Mouse (Mus musculus) megakaryocyte progenitor cell, adult 5-6 weeks (primary cell): ENCODE results near the gene Sgca. TPM values are rescaled to one million over a fixed set of nuclear protein-coding genes. Genes with fewer than 3 reads are reported as not detected.
"Not testable (repeated sequence)": the region's sequence is repeated elsewhere in the genome, so short reads cannot be mapped to it uniquely, and the experiment has no call there.

Source experiments
- ATAC-seq: replicated peaks from 2 replicates; pipeline ENCODE4 v1.8.0; 2016; ENCODE audit warnings: mild to moderate bottlenecking, moderate TSS enrichment, inconsistent platforms; ENCODE audit not compliant: poor library complexity
- total RNA-seq, 2 experiments: library from RNA; stranded (forward) in 1 of 2; stranded (reverse) in 1 of 2; fragments of 157-497, 149-512 nt in 1 of 2; fragments of 200-1000 nt in 1 of 2; gene quantifications; 2 replicates each; pipeline versions ENCODE4 v1.2.3 to v1.2.4; 2015 to 2017

Sgca gene
- total RNA-seq, 2 experiments from 2014 or later: not detected

DNA sequence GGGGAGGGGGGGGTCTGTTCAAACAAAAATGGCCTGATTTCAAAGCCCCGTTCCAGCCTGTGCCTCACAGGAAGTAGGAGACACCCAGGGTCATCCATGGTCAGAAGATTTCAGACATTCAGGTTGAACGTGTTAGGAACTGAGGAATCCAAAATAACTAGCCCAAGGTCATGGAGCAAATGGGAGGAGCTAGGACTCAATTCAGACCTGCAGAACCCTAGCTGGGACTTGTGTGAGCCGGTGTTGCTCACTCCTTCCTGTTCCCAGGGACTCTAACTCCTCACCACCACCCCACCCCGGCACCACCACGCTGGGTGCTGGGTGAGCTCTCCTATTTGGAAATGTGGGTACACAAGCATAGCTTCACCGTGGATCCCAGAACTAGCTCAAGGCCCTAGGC, 11.2 kb upstream of the Sgca start:
- no peak for ATAC-seq

DNA sequence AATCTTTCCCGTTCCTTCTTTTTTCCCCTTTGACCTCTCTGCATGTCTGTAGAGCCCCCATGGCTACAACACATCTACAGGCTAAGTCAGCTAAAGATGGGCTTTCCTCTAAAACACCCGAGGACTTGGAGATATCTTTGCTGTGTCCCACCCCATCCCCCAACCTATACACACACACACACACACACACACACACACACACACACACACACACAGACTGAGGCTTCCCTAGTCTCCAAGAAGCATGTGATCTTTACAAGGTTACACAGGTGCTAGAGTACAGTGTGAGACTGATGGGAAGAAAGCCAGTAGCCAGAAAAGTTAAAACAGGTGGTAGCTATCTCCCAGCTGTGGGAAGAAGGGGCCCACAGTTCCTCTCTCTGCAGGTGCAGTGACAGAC, 10.3 kb upstream of the Sgca start:
- ATAC-seq: no peak

DNA sequence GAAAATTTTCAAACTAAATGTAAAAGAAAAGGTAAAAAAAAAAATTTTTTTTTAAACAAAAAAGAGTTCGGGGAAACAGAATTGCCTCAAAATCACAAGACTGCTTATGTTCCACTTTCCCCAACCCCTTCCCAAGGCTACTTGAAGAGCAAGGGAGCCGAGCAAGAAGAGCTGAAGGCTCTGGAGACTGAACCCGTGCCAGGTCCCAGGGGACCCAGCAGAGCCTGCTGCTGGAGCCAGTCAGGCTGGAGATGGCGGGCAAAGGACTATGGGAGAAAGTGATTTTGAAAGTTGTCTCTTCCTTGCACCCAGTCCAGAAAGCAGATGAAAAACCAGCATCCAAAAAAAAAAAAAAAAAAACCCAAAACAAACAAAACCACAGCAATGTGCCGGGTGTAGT, 9.7 kb upstream of the Sgca start:
- no peak for ATAC-seq

DNA sequence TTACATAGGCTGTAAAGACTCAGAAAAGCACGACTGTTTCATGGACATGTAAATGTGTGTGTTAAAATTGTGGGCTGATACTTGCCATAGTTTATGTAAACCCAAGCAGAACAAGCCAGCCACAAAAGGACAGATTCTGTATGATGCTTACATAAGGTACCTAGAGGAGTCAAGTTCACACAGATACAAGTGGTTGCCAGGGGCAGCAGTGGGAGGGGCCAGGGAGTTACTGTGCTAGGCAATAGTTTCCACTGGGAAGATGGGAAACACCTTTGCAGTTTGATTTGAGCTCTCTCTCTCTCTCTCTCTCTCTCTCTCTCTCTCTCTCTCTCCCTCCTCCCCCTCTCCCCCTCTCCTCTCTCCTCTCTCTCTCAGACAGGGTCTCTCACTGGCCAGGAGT, 9.0 kb upstream of the Sgca start:
- ATAC-seq: no peak

DNA sequence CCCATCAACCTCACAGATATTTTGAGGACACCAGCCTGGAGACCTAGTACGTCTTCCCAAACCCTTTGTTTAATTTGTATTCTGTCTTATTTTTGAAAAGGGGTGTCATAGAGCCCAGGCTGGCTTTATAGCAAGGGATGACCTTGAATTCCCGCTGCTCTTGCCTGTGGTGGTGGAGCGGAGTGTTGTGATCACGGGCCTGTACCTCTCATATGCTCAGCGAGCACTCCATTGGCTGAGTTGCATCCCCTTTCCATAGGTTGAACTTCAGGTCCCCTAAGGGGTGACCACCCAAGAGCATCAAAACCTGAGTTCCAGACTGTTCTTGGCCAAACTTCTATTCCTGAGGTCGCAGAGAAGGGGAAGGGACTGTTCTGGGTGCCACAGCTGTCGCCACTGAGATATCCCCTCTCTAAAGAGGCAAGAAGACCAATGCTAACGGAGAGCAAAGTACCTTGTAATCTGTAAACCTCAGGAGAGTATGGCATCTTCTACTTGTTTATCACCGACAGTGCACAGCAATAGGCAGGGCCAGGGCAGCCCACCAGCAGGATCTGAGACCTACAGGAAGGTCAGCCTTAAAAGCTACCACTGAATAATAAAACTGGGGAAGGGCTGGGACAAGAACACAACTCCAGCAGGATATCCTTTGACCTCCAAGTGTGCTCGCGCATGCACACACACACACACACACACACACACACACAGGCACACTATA, 3.5 kb upstream of the Sgca start:
- ATAC-seq: peak; percentile 43

DNA sequence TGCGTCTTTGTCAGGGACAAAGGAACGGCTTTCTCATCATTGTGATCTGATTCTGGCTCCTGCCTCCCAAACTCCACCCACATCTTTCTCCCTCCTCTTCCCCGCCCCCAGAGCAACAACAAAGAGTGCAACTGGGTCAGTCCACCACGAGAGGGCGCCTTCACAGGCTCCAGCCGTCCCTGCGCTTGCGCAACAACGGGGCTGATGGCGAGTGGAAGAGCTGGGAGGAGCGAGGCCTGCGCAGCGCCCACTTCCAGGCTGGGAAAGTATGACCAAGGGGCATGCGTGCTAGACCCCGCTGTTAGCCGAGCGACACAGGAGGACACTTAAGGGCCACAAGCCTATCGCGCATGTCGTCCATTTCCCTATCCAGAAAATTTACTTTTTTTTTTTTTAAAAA, 2.8 kb upstream of the Sgca start:
- peak; percentile 98 for ATAC-seq

DNA sequence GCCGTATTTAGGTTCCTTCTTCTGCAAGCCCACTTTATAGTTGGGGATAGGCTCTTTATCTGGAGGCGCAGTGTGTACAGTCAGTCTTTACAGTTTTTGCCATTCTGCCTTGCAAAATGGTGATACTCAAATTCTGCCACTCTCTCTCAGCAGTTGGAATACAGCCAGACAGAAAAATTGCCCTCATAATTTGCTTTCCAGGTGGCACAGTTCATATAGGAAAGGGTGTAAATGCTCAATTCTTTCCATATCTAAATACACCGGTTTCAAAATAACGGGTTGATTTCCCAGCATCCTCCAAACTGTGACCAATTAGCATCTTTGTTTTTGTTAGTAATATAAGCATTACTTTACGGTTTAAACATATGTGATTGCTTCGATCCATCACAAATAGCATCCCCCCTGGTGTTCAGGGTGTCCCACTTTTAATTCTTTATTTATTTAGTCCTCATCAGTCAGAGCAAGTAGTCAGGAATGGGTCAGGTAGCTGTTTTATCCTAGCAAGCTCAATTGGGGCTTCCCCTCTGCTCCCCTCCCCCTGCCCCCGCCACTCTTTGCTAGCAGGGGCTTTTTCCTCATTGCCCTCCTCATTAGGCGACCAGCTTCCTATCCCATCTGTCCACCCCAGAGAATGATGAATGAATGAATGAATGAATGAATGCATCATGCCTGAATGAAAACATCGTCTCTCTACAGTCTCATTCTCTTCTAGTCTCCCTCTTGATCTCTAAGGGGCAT, 2.2 kb upstream of the Sgca start:
- ATAC-seq: no peak; the same call in 1 of the 2 replicates

DNA sequence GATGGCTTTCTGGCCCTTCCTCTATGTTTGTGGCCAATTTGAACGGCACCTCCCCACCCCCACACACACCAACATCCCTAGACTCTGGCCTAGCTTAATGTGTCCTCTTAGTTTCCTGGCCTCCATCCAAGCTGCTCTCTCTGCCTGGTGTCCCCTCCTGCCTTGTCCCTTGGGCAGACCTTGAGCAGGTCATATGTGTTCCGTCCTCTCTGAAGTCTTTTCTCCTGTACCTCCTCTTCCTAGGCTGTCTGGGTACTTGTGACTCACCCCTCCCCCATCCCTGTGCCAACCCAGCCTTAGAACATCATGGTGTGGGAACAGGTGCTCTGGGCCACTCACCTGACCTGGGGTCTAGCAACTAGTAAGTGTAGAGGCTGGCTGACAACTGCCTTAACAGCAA, 1.2 kb downstream of the Sgca start:
- ATAC-seq: no peak

DNA sequence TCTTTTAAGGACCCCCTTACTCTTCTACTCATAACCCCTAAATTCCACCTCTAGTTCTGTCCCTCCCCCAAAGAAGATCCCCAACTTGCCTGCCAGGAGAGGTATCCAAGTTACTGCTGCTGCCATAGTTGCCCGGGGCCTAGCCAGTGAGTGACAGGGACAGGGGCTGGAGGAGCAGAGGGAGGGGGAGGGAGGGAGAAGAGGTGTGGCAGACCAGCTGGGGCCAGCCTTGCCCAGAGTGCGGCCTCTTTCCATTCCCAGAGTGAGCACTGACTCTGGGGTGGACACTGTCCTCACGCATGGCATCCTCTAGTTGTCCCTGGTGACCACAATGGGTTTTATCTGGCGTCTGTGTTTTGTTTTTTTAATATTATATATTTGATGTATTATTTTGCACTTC, 2.8 kb downstream of the Sgca start:
- no peak for ATAC-seq

DNA sequence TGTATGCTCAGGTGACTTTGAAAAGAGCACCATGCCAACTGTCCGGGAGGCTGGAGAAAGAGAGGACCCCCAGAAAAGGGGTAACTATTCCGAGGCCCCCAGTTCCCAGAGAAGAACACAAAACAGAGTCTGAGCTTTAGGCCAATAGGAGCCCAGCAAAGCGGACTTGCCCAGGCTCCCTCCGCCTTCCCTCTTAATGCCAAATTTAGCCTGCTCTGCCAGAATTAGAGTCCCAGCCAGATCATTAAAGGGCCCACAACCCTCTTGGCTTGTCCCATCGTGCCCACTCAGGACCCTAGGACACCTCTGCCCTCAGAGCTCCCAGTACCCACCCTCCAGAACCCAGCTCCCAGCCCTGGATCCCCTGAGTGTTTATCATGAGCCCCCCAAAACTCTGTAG, 3.2 kb downstream of the Sgca start:
- no peak for ATAC-seq

DNA sequence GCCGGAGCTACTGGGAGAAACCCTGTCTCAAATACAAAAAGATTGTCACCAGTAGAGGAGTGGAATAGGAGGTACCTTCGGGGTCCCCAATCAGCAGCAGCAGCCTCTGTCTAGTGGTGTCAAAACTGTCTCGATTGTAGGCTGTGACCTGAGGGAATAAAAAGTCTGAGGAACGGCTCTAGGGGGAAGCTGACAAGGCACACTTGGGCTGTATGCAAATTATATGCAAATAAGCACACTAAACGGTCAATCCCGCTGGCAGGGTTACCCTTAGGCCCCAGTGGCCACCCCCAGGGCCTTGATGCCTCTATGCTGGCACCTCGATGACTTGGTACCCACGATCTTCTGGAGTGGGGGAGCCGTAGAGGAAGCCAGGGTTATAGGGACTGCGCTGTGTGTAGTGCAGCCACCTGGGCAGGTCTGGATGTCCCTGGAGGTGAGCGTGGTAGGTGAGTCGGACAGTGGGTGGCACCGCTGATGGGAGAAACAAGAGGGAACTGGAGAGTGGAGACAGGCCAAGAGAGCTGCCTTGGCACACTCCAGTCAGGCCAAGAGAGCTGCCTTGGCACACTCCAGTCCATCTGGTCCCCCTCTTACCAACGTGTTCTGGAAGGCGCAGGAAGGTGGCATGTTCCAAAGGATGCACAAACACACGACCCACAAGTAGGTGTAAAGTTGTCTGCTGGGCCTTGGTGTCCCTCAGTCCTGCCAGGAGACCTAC, 4.1 kb downstream of the Sgca start:
- no peak; the same call in 1 of the 2 replicates for ATAC-seq

DNA sequence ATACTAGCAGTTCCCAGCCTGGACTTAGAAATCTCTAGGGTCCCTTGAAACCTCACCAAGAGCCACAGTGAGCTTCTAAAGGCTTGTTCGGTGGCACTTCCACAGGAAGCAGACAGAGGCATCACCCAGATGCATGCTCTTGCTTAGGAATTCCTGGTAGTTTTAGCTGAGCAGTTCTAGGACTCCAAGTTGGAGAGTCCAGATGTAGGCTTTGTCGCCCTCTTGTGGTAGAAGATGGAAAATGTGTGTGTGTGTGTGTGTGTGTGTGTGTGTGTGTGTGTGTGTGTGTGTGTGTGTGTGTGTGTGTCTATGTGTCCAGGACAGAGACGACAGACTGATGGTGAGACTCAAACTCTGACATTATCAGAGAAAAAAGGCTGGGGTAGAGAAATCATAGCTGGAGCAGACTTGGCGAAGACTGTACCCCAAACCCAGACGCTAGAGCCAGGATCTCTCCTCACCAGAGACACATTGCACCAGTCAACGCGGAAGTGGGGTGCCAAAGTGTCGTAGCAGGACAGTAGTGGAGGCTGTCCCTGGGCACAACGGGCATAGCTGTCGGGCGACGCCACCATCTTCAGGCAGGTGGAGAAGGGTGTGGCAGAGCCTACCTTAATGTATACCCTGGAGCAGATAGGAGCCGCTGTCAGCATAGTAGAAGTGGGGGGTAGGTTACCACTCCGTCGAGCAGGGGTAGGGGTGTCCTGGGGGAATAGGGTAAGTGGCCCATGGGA, 5.8 kb downstream of the Sgca start:
- ATAC-seq: peak; percentile 80

DNA sequence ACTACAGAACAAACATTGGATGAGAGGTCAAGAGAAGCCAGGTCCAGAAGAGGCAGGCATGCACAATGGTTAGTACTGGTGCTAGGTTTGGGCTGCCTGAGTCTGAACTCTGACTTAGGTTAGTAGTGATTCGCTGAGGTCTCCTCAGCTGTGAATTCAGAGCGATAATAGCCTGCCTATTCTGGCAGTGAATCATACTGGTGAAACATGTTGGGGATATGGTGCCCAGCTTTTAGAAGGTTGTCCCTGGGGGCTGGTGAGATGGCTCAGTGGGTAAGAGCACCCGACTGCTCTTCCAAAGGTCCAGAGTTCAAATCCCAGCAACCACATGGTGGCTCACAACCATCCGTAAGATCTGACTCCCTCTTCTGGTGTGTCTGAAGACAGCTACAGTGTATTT, 6.4 kb downstream of the Sgca start:
- not testable (repeated sequence) for ATAC-seq

DNA sequence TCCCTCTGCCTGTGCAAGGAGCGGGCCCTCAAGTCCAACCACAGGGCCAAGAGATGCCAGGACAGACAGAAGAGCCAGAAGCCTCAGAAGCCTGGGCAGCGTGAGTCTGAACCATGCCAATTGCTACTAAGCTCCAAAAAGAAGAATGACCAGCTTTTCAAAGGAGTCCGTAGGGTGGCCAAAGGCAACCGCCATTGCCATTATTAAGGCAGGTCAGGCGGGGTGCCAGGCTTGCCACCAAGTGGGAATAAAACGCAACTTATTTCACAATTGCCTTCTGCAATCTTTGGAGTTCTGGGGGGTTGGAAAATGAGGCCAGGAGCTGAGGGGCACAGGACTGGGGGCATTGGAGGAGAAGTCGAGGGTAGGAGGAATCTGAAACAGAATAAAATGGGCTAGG, 7.9 kb downstream of the Sgca start:
- ATAC-seq: no peak

DNA sequence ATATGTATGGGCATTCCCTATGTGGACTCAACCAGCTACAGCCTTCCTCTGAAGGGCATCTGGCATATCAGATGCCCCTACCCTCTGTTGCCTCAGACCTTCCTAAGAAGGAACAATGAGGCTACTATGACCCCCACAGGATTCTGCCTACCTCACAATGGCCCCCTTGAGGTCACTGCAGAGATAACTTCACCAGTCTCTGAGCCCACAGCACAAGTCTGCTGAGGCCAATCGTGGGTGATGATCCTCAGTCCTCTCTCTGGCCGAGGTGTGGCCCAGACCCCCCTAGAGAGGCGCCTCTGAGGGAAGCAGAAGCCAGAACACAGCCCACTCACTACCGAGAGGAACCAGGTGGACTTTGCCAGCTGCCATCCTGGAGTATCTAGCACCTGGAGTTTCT, 8.7 kb downstream of the Sgca start, which contains the start of gene Hils1:
Gene Hils1 (plus strand): TSS at position 175 of the 400 bp plus-strand sequence.
- ATAC-seq: 0 out of 2 replicates have a peak, but pooled peaks have one; percentile 32

DNA sequence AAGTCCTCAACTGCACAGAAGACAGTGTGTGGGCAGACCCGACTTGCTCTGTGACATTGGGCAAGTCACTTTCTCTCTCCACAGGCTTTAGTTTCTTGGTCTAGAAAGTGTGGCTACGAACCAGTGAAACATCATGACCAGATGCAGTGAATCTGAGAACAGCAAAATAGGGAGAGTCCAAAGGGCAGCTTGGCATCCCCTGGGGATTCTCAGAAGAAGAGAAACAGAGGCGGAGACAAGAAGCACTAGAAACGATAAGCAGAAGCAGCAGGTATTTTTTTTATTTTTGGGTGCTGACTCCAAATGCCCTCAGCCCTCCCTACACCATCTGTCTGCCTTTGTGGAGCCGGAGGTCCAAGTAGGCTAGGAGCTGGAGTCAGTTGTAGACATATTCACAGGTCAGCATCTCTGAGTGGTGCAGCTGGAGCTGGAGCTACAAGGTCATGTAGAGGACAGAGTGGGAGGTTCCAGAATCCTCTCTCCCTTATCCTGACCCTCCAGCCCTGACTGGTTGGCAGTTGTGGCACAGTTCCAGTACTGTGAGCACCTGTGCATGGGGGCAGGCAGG, 13.5 kb downstream of the Sgca start:
- ATAC-seq: no peak

DNA sequence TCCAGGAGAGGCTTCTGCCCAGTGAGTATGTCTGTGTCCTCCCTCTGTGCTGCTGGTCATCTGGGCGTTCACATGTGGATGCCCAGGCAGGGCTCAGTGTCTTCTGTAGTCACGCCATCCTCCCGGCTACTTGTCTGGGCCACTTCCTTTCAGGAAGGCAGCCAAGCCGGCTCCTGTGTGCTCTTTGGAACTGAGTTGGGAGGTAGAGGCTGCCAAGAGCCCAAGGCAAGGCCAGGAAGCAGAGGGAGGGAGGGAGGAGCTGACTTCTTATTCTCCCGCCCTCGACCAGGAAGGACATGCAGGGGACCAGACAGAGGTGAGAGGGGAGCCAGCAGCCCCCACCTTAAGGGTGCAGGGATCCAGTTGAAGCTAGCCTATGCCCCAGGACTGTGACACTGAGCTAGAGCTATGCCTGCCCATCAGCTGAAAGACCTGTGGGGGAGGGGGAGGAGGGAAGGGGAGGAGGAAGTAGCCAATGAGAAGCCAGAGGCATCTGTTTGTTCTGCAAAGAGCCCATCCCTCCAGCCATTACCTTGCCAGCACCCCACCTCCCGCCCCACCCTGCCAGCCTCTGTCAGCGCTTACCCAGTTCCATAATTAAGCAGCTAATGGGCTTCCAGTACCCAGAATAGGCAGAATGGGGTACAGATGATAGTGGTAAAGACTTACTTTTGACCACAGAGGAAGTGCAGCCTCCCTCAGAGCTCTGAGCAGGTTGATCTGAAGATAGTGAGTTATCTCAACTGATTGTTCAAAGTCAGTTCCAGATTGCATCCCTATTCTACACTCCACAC, 17.9 kb downstream of the Sgca start:
- 0 out of 2 replicates have a peak, but pooled peaks have one; percentile 23 for ATAC-seq

DNA sequence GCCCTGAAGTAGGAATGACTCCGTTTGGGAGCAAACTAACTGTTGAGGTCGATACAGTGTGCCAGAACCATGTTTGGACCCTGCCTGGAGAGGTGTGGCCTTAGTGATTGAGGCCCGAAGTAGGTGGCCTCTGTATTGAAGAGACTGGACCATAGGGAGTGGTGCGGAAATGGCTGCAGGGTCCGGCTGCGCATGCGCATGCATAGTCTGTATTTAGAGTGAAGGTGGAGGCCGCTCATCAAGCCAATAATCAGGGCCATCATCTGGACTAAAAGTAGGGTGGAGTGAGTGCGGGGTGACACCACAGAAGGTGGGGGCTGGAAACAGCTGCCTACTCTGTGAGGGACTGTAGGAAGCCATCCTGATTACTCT, 18.4 kb downstream of the Sgca start:
- no peak for ATAC-seq

DNA sequence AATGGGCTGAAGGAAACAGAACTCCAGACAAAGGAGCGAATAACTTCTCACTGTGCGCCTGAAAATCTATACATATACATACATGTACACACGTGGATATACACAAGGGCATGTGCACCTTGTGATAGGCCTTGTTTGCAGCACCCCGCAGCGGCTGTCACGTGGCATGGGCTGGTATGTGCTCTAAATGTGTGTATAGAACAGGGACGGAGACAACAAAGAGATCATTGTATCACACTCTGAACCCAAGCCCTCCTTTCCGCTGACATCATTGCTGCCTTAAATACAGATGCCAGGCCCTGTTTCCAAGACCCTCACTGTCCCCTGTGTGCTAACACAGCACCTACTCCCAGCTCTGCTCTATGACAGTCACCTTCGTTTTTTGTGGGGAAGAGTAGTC, 21.0 kb downstream of the Sgca start:
- no peak for ATAC-seq

DNA sequence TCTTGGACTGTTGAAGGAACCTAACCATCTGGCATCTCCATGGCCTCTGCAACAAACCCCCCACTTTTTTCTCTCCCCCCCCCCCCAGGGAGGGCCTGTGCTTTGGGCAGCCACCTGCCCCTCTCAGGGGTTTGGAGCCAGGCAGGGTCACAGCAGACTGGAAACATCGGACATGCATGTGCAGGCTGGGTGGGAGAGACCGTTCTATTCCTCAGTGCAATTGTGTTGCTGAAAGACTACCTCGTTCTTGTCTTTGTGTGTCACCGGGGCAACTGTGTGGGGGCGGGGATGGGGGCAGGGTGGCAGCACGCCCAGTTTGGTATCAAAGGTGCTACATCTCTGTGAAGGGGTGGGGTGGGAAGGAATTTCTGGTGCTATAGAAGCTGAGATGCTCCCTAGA, 24.0 kb downstream of the Sgca start:
- ATAC-seq: no peak
